In genomic region chr6:64236351-64236750, GRCm38 (mm10) we compare ENCODE assay signal across 10 mouse cellular contexts.
DNase-seq lines count a peak whose midpoint lies in the region; ATAC-seq lines count a peak whose summit lies in the region.
"Had no signal": no experiment of that assay in that cellular context is flagged by ENCODE, and none has a peak within 500 bp of the region (broad histone marks: within the 10 kb centered on the region; RNA-seq: fewer than 3 reads in every experiment).

No protein-coding gene starts in this region.

- H3K4me3 ChIP-seq in heart, embryonic 12.5 days: no peak overlapping the region
- H3K4me3 ChIP-seq: lung, embryonic 15.5 days had no signal

- H3K9ac ChIP-seq in heart, embryonic 12.5 days: no peak overlapping the region
- H3K9ac ChIP-seq: lung, embryonic 15.5 days had no signal

- H3K36me3 ChIP-seq in heart, embryonic 12.5 days: no peaks in the 10 kb centered on the region
- H3K36me3 ChIP-seq: lung, embryonic 15.5 days had no signal

- intact Hi-C loops in heart, postnatal 10 days (cut with DNase I): no loop called here
- intact Hi-C loops in left cerebral cortex, postnatal 25 days (cut with DNase I): no loop called here

- no peak for ATAC-seq in heart, embryonic 12.5 days (ENCODE audit: insufficient number of reproducible peaks, low FRiP score)
- ATAC-seq: activated CD4-positive, CD25-positive, alpha-beta regulatory T cell, adult 4 months had no signal

- no peaks in the 10 kb centered on the region for H3K4me1 ChIP-seq in heart, embryonic 12.5 days (replicated peaks)
- H3K4me1 ChIP-seq: lung, embryonic 15.5 days had no signal

- H3K27me3 ChIP-seq in heart, embryonic 12.5 days (replicated peaks): no peaks in the 10 kb centered on the region
- H3K27me3 ChIP-seq: lung, embryonic 15.5 days had no signal

- H3K9me3 ChIP-seq in heart, embryonic 12.5 days (replicated peaks): no peaks in the 10 kb centered on the region
- H3K9me3 ChIP-seq: lung, embryonic 15.5 days had no signal

- H3K27ac ChIP-seq in heart, embryonic 12.5 days (ENCODE audit: poor library complexity, severe bottlenecking): no peak overlapping the region
- H3K27ac ChIP-seq: lung, embryonic 15.5 days had no signal

- WGBS in heart, embryonic 12.5 days: 75% methylated on average over 3 of the region's 3 CpGs

- DNase-seq in heart, postnatal 10 days: peak; percentile 3 to 12
- peak; percentile 0 for DNase-seq in lung, postnatal 36 days
- DNase-seq in lung, adult 18-20 months: no peak
- peak; percentile 5 for DNase-seq in kidney, postnatal 14 days
- DNase-seq in left cerebral cortex, postnatal 25 days (ENCODE audit: low spot score in 2 of 2): peak; percentile 4 to 32
- DNase-seq in yolk sac, embryonic 10.5 days (ENCODE audit: low spot score): no peak
- DNase-seq: retina, postnatal 1 day had no signal

- H3K4me2 ChIP-seq in heart, embryonic 12.5 days: no peak overlapping the region
- H3K4me2 ChIP-seq: lung, embryonic 15.5 days had no signal

Comparison
In these comparisons a context has a peak if more than half of its experiments do, and no peak if none do; other contexts are left out.
1. DNase-seq: peak in heart, postnatal 10 days (2 of 2), lung, postnatal 36 days (single experiment), kidney, postnatal 14 days (single experiment) and left cerebral cortex, postnatal 25 days (2 of 2); none in lung, adult 18-20 months (0 of 2) and yolk sac, embryonic 10.5 days (single experiment).